Mouse (Mus musculus) testis, adult 2 months (tissue): ENCODE data around the gene Mmp24. TPM values are rescaled to one million over a fixed set of nuclear protein-coding genes. Genes with fewer than 3 reads are reported as not detected.

Source experiments
- H3K27ac ChIP-seq: fragments of 200-500 bp; 2 replicates; pipeline ENCODE4 v1.5.1; 2012; ENCODE audit warnings: low read depth, low read length; ENCODE audit not compliant: control insufficient read depth, insufficient read depth
- H3K27me3 ChIP-seq: fragments of 200-500 bp; 2 replicates; pipeline ENCODE4 v1.6.1; 2012; ENCODE audit warnings: mild to moderate bottlenecking, low read length, moderate library complexity; ENCODE audit not compliant: control insufficient read depth, insufficient read depth
- H3K36me3 ChIP-seq: fragments of 200-500 bp; 2 replicates; pipeline ENCODE4 v1.6.1; 2012; ENCODE audit warnings: mild to moderate bottlenecking, low read length; ENCODE audit not compliant: control insufficient read depth, insufficient read depth
- H3K4me1 ChIP-seq: fragments of 200-500 bp; 2 replicates; pipeline ENCODE4 v1.6.1; 2012; ENCODE audit warnings: low read length; ENCODE audit not compliant: control insufficient read depth, insufficient read depth
- H3K4me3 ChIP-seq: fragments of 200-500 bp; 2 replicates; pipeline ENCODE4 v1.5.1; 2012; ENCODE audit warnings: low read depth, mild to moderate bottlenecking, low read length, moderate library complexity, mixed read lengths; ENCODE audit not compliant: control insufficient read depth
- CTCF ChIP-seq: fragments of 200-500 bp; IDR thresholded peaks from 2 replicates; pipeline ENCODE4 v1.5.1; 2012; ENCODE audit warnings: low read depth, mild to moderate bottlenecking, inconsistent platforms, low read length, moderate library complexity; ENCODE audit not compliant: control insufficient read depth, insufficient read depth, insufficient replicate concordance
- POLR2A ChIP-seq: fragments of 200-500 bp; IDR thresholded peaks from 2 replicates; pipeline ENCODE4 v1.6.1; 2012; ENCODE audit warnings: low read depth, mild to moderate bottlenecking, inconsistent platforms, low read length, moderate library complexity; ENCODE audit not compliant: control insufficient read depth
- polyA plus RNA-seq: library from polyadenylated mRNA; depleted of rRNA; stranded (reverse); fragments of >200 nt; gene quantifications from 2 replicates; pipeline ENCODE4 v1.2.3, GENCODE M21; 2012

Mmp24 gene
- polyA plus RNA-seq, 1 experiment, result 2.1 TPM

DNA sequence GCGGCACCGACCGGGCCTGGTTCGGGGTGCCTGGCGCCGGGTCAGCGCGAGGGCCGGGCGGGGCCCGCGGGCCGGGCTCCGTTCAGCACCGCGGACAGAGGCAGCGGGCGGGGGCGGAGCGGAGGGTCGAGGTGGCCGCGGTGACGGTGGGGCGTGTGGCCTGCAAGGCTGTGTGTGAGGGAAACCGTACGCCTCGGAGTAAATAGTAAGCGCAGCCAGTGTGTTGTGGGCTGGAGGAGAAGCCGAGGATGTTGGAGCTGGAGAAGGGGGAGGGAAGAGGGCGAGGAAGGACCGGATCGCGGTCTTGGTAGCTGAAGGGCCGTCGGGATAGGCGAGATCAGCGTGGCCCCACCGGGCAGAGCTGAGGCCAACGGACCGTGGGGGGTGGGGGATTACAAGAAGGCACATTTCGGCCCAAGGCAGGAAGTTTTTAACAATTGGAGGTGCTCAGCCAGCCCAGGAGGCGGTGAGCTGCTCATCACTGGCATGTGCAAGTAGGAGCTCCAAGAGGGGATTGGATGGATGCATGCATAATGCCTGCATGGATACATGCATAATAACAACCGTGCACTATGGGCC, 632 bp downstream of the Mmp24 start:
- no peak for TF ChIP-seq CTCF
- no peak for TF ChIP-seq POLR2A
- peak overlapping the region; percentile 87 for H3K4me3 ChIP-seq
- no peaks in the 10 kb centered on the region for H3K36me3 ChIP-seq
- H3K27me3 ChIP-seq, result peaks cover 5% of the 10 kb centered on the region
- no peak overlapping the region for H3K27ac ChIP-seq
- peaks cover 10% of the 10 kb centered on the region for H3K4me1 ChIP-seq

DNA sequence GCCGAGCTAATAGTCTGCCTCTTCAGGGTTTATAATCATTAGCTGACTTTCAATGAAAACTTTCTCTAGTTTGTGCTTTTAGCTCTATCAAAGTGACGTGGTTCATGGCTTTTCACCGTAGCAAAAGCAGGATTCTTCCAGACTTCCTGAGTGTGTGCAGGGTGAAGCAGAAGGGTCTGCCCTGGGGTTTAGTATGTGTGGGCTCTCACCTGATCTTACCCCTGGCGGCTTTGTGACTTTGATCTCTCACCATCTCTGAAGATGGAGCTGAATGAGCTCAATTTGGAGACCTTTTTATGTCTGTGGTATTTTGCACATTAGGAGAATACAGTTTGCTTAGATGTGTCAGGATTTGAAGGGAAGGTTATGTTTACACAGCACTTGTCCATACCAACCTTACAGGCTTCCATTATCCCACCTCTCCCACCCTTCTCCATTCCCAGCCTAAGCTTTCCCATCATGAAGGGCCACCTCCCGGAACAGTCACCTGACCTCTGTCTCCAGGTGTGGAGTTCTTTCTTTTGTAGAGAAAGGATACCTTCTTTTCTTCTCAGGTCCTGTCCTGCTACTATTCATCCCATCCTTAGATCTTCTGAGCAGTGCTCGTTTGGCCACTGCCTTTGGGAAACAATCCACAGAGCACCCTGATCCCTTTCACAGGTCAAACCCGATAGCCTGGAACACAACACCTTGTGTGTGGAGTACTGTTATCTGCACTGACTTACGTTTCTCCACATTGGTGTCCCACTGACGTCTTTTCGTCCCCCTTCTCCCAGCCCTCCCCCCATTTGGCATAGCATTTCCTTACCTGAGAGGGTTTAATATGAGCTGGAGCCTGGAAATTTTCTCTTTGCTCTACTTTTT, 1.9 kb downstream of the Mmp24 start:
- H3K27me3 ChIP-seq, result peaks cover 5% of the 10 kb centered on the region

DNA sequence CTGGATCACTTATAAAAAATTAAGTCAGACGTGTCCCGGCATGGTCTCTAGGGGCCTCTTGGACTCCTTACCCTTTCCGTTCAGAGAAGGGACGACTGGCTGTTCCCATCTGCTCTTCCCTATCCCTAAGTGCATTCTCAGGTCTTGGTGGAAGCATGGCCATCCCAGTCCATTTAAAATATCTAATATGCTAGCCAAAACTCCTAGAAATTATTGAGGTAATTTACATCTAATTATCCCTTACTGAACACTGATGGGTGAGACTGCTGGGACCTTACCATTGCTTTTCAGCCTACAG, 2.5 kb downstream of the Mmp24 start:
- TF ChIP-seq POLR2A (no peak), CTCF (no peak)
- peaks cover 5% of the 10 kb centered on the region for H3K27me3 ChIP-seq
- H3K36me3 ChIP-seq, result no peaks in the 10 kb centered on the region
- no peak overlapping the region for H3K4me3 ChIP-seq
- no peak overlapping the region for H3K27ac ChIP-seq
- peaks cover 10% of the 10 kb centered on the region for H3K4me1 ChIP-seq

More for the DNA sequence above, 1.9 kb downstream of the Mmp24 start:
- Histone ChIP-seq H3K4me3 (no peak overlapping the region), H3K36me3 (no peaks in the 10 kb centered on the region), H3K27ac (no peak overlapping the region), H3K4me1 (peaks cover 10% of the 10 kb centered on the region)
- TF ChIP-seq POLR2A (no peak), CTCF (no peak)

DNA sequence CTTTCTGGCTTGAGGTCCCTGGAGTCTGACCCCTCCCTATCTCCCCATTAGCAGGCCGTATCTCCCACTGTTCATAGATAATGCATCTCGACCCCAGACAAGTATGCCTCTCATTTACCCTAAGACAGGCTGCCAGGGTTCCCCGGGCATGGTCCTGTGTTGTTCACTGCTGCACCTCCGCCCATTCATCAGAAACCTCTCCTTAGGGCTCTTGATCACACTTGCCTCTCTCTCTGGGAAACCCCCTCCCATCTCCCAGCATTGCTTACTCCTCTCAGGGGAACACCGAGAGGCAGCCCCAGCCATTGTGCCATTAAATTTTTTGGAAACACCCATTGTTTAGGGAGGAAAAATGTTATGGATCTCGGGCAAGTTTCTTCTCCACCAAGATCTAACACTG, 2.9 kb downstream of the Mmp24 start:
- H3K4me3 ChIP-seq, result no peak overlapping the region
- peaks cover 10% of the 10 kb centered on the region for H3K4me1 ChIP-seq
- no peak overlapping the region for H3K27ac ChIP-seq

DNA sequence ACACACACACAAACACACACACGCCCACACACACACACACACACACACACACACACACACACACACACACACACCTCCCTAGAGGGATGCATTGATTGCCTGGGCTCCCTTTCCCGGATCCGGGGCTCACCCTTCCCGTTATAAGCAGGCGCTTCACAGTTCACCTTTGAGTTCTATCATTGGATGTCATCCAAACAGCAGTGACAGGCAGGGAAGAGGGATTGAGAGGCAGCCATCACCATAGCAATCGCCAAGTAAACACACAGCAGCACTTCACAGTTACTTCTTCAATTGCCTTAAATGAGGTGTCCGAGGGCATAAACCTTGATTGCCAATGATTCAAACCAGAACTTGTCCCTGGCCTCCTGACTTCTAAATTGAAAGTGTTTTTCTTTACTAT, 3.9 kb downstream of the Mmp24 start:
- peaks cover 10% of the 10 kb centered on the region for H3K4me1 ChIP-seq
- H3K4me3 ChIP-seq, result no peak overlapping the region
- H3K27ac ChIP-seq, result no peak overlapping the region
- no peak for TF ChIP-seq POLR2A
- TF ChIP-seq CTCF, result no peak
- H3K36me3 ChIP-seq, result no peaks in the 10 kb centered on the region
- H3K27me3 ChIP-seq, result peaks cover 5% of the 10 kb centered on the region

More for the DNA sequence above, 2.9 kb downstream of the Mmp24 start:
- H3K36me3 ChIP-seq, result no peaks in the 10 kb centered on the region
- H3K27me3 ChIP-seq, result peaks cover 5% of the 10 kb centered on the region
- TF ChIP-seq CTCF (no peak), POLR2A (no peak)

DNA sequence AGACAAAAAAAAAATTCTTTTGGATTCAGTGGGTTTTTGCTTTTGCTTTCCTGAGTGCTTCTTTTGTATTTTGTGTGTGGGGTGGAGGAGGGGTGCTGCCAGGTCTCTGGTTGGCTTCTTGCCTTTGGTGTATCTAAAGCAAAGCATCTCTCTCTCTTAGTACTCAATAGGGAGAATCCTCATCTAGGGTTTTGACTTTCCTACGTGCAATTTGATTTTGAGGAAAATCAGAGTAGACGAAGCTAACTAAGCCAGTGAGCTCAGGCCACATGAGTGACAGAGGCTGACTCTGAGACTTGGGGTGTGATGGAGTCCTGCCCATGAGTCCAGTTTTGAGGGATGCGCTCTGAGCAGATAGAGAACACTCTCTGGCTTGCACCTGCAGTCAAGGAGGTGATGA, 4.4 kb downstream of the Mmp24 start:
- no peak overlapping the region for H3K27ac ChIP-seq
- peaks cover 5% of the 10 kb centered on the region for H3K27me3 ChIP-seq
- H3K36me3 ChIP-seq, result no peaks in the 10 kb centered on the region
- H3K4me3 ChIP-seq, result no peak overlapping the region
- TF ChIP-seq CTCF (no peak), POLR2A (no peak)
- peaks cover 9% of the 10 kb centered on the region for H3K4me1 ChIP-seq

DNA sequence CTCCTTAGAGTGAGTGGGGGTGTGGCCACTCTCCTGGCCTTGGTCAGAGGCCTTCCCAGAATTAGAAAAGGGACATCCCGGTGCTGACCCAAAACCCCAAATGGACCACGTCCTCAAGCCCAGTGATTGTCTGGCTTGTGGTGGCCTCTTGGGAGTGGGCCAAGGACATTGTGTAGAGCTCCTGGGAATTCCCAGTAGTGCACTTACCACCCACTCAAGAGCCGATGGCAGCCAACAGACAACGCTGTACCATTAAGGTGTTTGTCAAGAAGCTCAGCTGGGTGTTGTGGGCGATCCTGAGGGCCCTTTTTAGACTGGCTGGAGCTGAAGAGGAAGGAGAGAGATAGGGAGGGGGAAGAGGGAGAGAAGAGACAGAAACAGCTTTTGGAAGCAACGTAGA, 9.4 kb downstream of the Mmp24 start:
- Histone ChIP-seq H3K4me1 (no peaks in the 10 kb centered on the region), H3K4me3 (no peak overlapping the region), H3K36me3 (no peaks in the 10 kb centered on the region), H3K27me3 (no peaks in the 10 kb centered on the region), H3K27ac (no peak overlapping the region)
- no peak for TF ChIP-seq CTCF
- no peak for TF ChIP-seq POLR2A
